Mouse (Mus musculus) retina, postnatal 1 day (tissue): ENCODE results near the gene Ccl1.

Source experiments
- DNase-seq: peaks from one replicate; pipeline ENCODE4 v3.0.0-alpha.2; 2012

Ccl1 gene

DNA sequence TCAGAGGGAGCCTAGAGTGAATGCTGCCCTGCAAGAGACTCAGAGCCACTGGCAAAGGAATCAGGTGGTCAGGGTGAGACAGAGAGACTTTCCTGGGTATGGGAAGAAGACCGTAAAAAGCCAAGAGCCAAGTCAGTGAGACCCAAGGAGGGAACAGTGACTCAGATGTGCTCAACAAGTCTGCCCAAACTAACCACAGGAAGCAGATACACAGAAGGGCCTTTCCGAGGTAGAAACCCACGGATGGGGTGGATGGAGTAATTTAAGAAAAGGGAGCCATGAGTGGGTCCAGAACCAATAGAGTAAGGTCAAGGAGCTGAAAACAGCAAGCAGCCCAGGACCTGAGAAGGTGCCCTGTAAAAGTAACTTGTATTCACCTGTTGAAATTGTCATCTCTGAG lies 101.8 kb downstream of the Ccl1 start:
- DNase-seq = no peak

DNA sequence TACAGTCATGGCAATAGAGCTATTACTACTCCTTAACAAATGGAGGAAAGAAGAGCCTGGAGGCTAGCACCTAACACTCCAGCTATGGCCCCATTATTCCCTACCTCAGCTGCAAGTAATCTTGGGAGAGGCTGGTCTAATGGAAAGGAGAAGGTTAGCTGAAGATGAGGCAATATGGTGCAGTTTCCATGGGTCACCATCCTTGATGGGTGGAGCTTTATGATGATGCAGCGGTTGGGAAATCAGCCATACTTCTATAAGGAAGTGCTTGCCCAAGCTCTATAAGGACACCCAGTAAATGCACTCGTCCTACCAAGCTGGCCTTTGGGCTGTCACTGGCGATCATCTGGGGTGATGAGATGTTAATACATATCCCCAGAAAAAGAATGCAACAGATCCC lies 107.7 kb downstream of the Ccl1 start:
- no peak for DNase-seq

- DNase-seq = no peak
Observed at GRCm38 (mm10) chr11:82194980-82195379, 110.5 kb downstream of the Ccl1 start.

GRCm38 (mm10) chr11:82193826-82194225 lies 111.7 kb downstream of the Ccl1 start:
- peak; percentile 35 for DNase-seq

DNA sequence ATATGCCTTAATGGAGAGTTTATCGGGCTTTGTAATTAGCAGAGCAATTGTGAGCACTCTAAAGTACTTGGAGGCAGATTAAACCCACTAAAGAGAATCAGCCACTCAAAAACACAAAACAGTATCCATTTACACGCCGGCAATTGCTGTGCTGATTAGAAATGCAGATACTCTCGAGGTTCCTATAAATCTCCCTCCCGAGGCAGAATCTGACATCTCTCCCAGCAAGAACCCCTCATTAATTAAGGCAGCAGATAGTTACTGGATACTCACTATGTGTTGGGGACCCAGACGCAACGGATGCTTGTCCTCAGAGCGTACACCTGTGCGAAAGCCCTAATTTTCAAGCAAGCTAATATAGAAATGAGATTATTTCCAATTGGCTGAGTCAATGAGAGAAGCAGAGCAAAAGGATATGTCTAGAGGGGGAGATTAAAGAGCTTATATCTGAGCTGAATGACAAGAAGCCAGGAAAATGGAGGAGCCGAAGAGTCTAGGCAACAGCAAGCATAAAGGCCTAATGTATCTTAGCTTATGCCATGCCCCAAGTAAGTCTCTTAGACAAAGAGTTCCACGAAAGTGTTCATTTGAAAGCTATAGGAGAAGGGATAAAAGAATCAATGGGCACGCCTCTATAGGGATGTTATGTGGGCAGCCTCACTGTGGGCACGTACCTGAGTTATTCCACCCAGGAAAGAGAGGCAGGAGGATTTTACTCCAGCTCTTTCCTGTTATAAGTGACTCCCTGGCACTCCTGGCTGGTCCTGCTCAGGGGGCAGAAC lies 115.5 kb downstream of the Ccl1 start:
- peak; percentile 30 for DNase-seq

- no peak for DNase-seq
Observed at GRCm38 (mm10) chr11:82185684-82186083, 119.8 kb downstream of the Ccl1 start.

DNA sequence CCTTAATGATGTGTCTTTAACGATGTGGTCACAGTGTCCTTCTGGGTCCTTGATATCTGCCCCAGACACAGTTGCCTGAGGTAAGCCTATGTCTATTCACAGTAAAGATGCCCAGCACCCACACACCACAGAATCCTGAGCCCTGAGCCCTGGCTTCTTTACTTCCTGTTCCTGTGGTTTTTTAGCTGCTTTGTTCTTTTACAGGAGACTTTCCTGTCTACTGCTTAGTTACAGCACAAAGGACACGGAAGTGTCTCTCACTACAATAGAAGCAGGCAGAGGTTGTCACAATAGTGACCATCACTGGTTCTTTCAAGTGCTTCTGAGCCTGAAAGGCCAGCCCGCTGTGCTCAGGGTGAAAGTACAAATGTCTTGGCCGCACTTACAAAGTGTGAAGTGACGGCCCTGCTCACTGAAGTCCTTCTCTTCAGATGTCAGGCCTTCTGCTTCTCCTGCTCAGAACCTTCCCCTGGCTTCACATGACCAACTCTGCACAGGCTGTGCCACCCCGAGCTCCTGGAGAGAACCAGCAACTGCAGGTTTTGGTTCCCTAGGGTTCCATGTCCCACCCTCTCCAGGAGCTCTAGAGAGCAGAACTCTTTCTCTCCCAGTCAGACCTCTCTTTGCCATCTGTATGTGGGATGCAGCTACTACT lies 122.1 kb downstream of the Ccl1 start:
- no peak for DNase-seq

DNA sequence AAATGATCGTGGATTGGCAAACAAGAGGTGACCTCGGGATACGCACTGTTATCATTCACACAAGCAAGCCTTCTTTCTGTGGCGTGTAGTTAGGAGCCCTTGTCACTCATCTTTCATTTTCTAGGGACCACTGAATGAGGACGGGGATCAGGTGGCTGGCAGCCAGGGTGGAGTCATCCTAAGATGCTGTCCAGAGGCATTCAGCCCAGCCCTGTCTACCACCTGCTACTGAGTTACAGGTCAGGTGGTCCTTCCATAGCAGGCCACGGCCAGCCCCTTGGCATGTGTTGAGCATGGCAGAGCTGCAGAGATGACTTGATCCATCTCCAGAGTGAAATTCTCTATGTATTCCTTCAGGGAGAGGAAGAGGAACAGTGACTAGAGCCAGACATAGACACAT lies 123.1 kb downstream of the Ccl1 start:
- DNase-seq = no peak

- DNase-seq = no peak
Observed at GRCm38 (mm10) chr11:82181331-82181730, 124.2 kb downstream of the Ccl1 start.

DNA sequence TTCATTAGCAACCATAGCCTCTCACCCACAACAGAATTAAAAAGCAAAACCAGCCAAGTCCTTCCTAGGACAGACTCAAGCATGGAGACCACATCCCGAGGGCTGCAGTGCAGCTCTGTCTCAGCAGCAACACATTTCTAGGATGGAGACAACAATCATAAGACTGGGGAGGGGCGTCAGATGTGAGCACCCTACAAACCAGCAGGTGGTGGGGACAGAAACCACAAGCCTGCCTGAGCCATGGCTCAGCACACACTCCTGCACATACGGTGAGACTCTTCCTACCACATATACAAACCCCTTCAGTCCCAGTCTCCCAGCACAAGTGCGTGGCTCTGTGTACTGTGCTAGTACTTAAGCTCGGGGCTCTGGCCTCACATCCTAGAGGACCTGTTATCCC lies 127.3 kb downstream of the Ccl1 start:
- no peak for DNase-seq

- DNase-seq = peak; percentile 83
Observed at GRCm38 (mm10) chr11:82177711-82178110, 127.8 kb downstream of the Ccl1 start.

- DNase-seq = peak; percentile 79
Observed at GRCm38 (mm10) chr11:82174794-82175193, 130.7 kb downstream of the Ccl1 start.

DNA sequence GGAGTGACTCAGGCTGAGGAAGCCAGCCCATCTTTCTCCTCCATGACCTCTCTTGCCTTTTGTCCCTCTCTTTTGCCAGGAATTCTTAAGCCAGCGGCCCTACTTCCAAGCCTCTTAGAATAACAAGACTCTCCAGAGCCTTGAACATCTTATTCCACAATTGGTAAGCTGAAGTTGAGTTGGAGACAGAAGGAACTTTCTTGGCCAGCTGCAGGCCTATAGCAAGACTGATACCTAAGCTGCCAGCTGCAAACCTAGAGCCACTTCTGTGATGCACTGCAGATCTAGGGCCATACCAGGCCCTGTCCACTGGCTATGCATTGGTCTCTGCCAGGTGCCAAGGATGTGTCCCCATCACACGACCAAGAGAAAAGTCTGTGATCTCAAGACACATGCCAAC lies 132.0 kb downstream of the Ccl1 start:
- no peak for DNase-seq

DNA sequence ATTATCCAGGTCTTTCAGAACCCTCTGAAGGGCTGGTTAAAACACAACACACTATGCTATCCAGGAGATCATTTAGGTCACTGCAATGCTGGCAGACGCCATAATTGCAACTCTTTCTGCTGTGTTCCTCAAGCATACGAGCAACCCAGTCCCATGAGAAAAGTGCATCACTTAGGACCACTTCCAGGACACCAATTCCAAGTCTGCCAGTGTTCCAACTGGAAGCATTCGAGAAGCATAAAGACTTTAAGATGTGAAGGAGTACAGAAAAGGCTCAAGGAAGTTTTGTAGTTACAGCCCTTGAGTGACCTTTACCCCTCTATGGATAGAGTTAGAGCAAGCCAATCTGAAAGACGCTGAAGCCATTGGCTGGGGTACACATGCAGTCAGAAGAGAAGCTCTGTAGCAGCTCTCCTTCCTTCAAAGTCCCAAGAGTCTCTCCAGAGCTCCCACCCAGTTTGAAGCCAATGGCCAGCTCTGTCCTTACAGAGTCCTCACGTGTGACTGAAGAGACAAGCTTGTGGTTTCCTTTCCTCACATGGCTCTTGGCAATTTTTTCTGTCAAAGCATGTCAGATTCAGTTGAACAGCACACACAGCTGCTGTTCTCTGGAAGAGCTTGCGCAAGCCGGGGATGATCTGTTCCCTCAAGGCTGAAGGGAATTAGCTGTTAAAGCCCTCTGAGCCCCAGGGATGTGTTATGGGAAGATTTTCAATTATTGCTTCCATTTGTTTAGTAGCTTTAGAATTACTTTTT lies 134.0 kb downstream of the Ccl1 start:
- DNase-seq = peak; percentile 67

DNA sequence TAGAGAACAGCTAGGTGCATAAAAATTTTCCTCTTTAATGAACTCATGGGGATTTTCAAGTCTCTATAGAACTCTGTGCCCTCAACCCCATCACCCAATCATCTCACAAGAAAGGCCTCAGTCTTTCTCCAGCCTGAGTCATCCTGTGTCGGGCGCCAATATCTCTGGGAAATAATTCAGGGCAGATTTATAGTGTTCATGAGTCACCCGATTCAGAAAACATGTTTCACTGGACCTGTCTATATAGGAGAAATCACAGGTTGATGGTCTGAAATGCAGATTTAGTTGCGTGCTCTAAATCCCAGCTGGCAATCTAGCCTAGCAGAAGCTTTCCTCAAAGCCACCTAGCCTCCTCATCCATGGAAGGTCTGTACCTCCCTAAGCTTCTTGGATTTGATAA lies 136.0 kb downstream of the Ccl1 start:
- DNase-seq = no peak

DNA sequence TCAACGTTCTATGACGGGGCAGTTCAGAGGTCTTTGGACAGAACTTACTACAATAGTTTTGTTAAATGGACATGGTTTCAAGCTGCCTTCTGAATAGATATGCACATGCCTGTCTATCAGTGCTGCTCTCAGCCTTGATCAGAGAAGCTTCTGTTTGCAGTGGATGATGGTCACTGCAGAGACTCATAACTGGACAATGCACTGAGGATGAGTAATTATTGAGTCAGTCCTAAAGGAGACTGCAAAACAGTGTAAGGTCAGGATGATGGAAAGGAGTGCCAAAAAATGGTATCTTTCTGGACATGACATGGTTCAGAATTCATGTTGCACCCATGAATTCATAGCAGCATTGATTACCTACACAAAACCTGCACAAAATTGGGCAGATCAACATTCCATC lies 137.2 kb downstream of the Ccl1 start:
- no peak for DNase-seq

- no peak for DNase-seq
Observed at GRCm38 (mm10) chr11:82163285-82163684, 142.2 kb downstream of the Ccl1 start.

DNA sequence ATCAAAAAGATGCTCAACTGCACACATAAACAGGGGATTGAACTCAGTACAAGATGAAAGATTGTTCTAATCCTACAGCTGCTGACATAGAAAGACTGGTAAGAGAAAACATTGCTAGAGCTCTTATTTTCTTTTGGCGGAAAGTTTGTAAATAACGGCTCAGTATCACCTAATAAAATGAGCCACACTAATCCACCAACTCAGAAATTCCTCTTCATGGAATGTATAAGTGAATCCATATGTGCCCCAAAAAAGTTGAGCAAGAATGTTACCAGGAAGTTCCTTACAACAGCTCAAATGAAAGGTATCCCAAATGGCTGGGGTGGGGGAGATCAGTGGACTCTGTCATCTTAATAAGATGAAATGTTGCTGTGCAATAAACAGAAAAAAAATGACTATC lies 146.4 kb downstream of the Ccl1 start:
- DNase-seq = no peak

DNA sequence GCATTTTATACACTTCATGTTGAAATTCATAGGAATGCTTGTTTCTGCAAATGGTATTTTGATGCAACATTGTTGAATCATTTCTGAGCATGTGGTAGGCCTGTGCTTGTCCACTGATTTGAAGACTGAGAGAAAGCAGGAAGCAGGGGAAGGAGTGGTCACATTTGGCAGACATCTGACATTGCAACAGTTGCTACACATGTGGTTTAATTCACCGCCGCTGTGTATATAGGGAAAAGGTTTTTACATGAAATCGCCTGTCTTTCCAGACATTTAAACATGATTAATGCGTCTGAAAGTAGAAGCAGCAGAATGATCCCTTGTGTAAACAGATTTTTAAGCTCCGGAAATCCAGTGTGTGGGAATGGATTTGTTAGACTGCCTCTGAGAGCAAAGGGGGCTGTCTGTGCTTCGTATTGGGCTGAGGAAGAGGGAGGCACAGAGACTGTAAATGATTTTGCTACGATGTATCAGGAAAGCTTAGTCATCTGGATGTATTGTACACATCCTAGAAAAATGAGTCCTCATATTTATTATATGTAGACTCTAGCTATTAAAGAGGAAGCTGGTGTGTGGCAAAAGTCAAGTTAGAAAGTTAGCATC lies 165.9 kb downstream of the Ccl1 start:
- DNase-seq = no peak

- no peak for DNase-seq
Observed at GRCm38 (mm10) chr11:82136196-82136595, 169.3 kb downstream of the Ccl1 start.

DNA sequence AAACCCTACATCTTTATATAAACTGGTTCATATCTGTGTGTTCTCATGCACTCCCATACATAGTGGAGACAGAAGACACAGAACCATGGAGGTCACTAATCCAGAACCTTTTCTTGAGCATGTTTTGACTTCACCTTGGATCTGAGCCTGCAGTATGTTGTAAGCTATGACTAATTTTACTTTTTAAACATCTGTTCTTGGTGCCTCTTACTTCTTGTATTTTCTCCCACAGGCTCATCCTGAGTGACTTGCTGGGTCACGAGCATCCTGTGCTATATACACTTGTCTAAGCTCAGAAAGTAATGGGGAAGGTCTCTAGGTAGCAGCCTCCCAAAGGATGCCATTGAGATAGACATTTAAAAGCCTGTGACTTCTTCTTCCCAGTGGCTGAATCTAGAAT lies 172.5 kb downstream of the Ccl1 start:
- DNase-seq = no peak
